Mouse (Mus musculus): Measurements from ENCODE around the gene Il9.
A peak's percentile ranks its signal among the peaks of the same experiment; 100 is the strongest.

Il9 gene

GRCm38 (mm10) chr13:56482146-56482545 is at the start of gene Il9:
Gene Il9, minus strand, starts transcription at chr13:56482246.
- no peak for DNase-seq

- DNase-seq: no peak
These were observed 47.6 kb upstream of the Il9 start for GRCm38 (mm10) chr13:56529685-56530084.

- DNase-seq: no peak
These were observed 47.0 kb upstream of the Il9 start for GRCm38 (mm10) chr13:56529031-56529430.

- no peak for DNase-seq
These were observed 46.2 kb upstream of the Il9 start for GRCm38 (mm10) chr13:56528281-56528680.

GRCm38 (mm10) chr13:56527846-56528245 is 45.8 kb upstream of the Il9 start:
- no peak for DNase-seq

GRCm38 (mm10) chr13:56526871-56527270 is 44.8 kb upstream of the Il9 start:
- DNase-seq: no peak

- no peak for DNase-seq
These were observed 40.7 kb upstream of the Il9 start for GRCm38 (mm10) chr13:56522821-56523167.

- DNase-seq: peak; percentile 92
These were observed 40.2 kb upstream of the Il9 start, which contains the start of gene Fbxl21 for GRCm38 (mm10) chr13:56522081-56522820. Gene Fbxl21, plus strand, starts transcription at chr13:56522472.

- DNase-seq: no peak
These were observed 34.8 kb upstream of the Il9 start for GRCm38 (mm10) chr13:56516816-56517215.

- no peak for DNase-seq
These were observed 34.3 kb upstream of the Il9 start for GRCm38 (mm10) chr13:56516311-56516710.

GRCm38 (mm10) chr13:56513595-56513994 is 31.5 kb upstream of the Il9 start:
- no peak for DNase-seq

GRCm38 (mm10) chr13:56509796-56510195 is 27.8 kb upstream of the Il9 start:
- DNase-seq: no peak

GRCm38 (mm10) chr13:56506871-56507496 is 24.9 kb upstream of the Il9 start:
- DNase-seq: no peak

- DNase-seq: no peak
These were observed 19.9 kb upstream of the Il9 start for GRCm38 (mm10) chr13:56501866-56502420.

GRCm38 (mm10) chr13:56500636-56501035 is 18.6 kb upstream of the Il9 start:
- DNase-seq: no peak

- DNase-seq: peak; percentile 34
These were observed 18.1 kb upstream of the Il9 start for GRCm38 (mm10) chr13:56500132-56500531.

GRCm38 (mm10) chr13:56494440-56494839 is 12.4 kb upstream of the Il9 start:
- no peak for DNase-seq

GRCm38 (mm10) chr13:56488012-56488411 is 6.0 kb upstream of the Il9 start:
- DNase-seq: no peak

- no peak for DNase-seq
These were observed 4.0 kb downstream of the Il9 start for GRCm38 (mm10) chr13:56478027-56478426.

GRCm38 (mm10) chr13:56477271-56477670 is 4.8 kb downstream of the Il9 start:
- DNase-seq: no peak

- DNase-seq: no peak
These were observed 5.3 kb downstream of the Il9 start for GRCm38 (mm10) chr13:56476790-56477189.

GRCm38 (mm10) chr13:56475363-56475762 is 6.7 kb downstream of the Il9 start:
- peak; percentile 79 for DNase-seq

GRCm38 (mm10) chr13:56472661-56473060 is 9.4 kb downstream of the Il9 start:
- no peak for DNase-seq

- no peak for DNase-seq
These were observed 10.1 kb downstream of the Il9 start for GRCm38 (mm10) chr13:56471951-56472350.
